21 mouse cellular contexts compared by ENCODE assay signal in the genomic region with DNA sequence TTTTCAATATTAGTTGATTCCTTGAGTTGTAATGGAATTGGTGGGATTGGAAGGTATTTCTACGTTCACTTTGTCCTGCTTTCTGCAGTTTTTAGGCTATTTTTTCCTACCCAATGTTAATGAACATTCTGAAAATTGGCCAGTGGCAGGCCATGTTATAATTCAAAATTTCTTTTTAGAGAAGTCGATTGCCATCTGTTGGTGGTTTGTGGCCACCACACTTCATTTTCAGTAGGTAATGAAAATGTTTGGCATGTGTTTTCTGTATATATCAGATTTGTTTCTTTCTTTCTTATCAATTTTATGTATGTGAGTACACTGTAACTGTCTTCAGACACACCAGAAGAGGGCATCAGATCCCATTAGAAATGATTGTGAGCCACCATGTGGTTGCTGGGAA.
A peak's percentile ranks its signal among the peaks of the same experiment; 100 is the strongest.
DNase-seq lines count a peak whose midpoint lies in the region; ATAC-seq and TF ChIP-seq lines count a peak whose summit lies in the region.
"Had no signal": no experiment of that assay in that cellular context is flagged by ENCODE, and none has a peak within 500 bp of the region (broad histone marks: within the 10 kb centered on the region; RNA-seq: fewer than 3 reads in every experiment).

No protein-coding gene starts in this region.

- no peak overlapping the region for H3K27ac ChIP-seq in layer of hippocampus, adult 2 months
- no peak overlapping the region for H3K27ac ChIP-seq in CH12.LX (ENCODE audit: insufficient read depth, low read depth)
- H3K27ac ChIP-seq: forebrain, embryonic 10.5 days; liver, embryonic 13.5 days; lung, embryonic 15.5 days; midbrain, embryonic 15.5 days; neural tube, embryonic 15.5 days had no signal

- TF ChIP-seq CTCF in layer of hippocampus, adult 2 months (conservative IDR thresholded peaks at IDR 0.05), result peak; percentile 66
- peak in 1 of 2 experiments; percentile 60; a peak in 2 of 4 replicates for TF ChIP-seq CTCF in CH12.LX (conservative IDR thresholded peaks at IDR 0.05 in 1 of 2, IDR thresholded peaks at IDR 0.05 in 1 of 2; ENCODE audit: low read depth in 2 of 2, low read length in 2 of 2)

- no peaks in the 10 kb centered on the region for H3K27me3 ChIP-seq in CH12.LX (replicated peaks)
- H3K27me3 ChIP-seq: liver, embryonic 13.5 days; lung, embryonic 15.5 days; midbrain, embryonic 15.5 days; neural tube, embryonic 15.5 days had no signal

- in situ Hi-C loops in CH12.LX (cut with MboI; ENCODE audit: low pct_ligation_motif_present, low pct_unique_long_range_greater_than_20kb, low sequenced_read_pairs), result no loop called here

- H3K4me1 ChIP-seq in CH12.LX (ENCODE audit: control insufficient read depth in 1 of 2, insufficient read depth in 2 of 2), result no peaks in the 10 kb centered on the region; a peak in 1 of 4 replicates
- H3K4me1 ChIP-seq: liver, embryonic 13.5 days; lung, embryonic 15.5 days had no signal

- no peak overlapping the region for H3K4me2 ChIP-seq in CH12.LX (ENCODE audit: insufficient read depth, low read depth, poor library complexity, severe bottlenecking)
- H3K4me2 ChIP-seq: heart, embryonic 11.5 days; liver, embryonic 13.5 days; lung, embryonic 15.5 days; midbrain, embryonic 15.5 days; neural tube, embryonic 15.5 days had no signal

- DNase-seq in CD4-positive, CD25-positive, alpha-beta regulatory T cell, adult 2 months (ENCODE audit: low read depth, low spot score), result peak; percentile 53
- no peak for DNase-seq in layer of hippocampus, adult 2 months (ENCODE audit: low spot score in 2 of 2)
- no peak for DNase-seq in layer of hippocampus, adult 11-12 months (ENCODE audit: low spot score)
- no peak for DNase-seq in CH12.LX (ENCODE audit: extremely low read depth)
- DNase-seq in naive thymus-derived CD4-positive, alpha-beta T cell, adult 2 months (ENCODE audit: low read depth), result peak; percentile 50
- DNase-seq in layer of hippocampus, adult 8-10 months (ENCODE audit: low spot score in 2 of 2), result no peak
- no peak for DNase-seq in embryo, embryonic 10 days (ENCODE audit: low spot score)
- DNase-seq: cerebellum, adult 11 months; cerebellum, adult 9-11 months; kidney, adult 2 months; kidney, postnatal 14 days; liver, embryonic 13.5 days; lung, postnatal 36 days; right cerebral cortex, adult 18-20 months; right cerebral cortex, postnatal 4 days had no signal

- ATAC-seq in CD4-positive, CD25-positive, alpha-beta regulatory T cell, adult 4 months, result no peak
- ATAC-seq: midbrain, embryonic 15.5 days had no signal

- H3K79me2 ChIP-seq in CH12.LX (replicated peaks; ENCODE audit: control insufficient read depth, extremely low read depth, insufficient read depth, poor library complexity, severe bottlenecking), result no peaks in the 10 kb centered on the region

- H3K9me3 ChIP-seq in CH12.LX (replicated peaks; ENCODE audit: low read length), result no peaks in the 10 kb centered on the region
- H3K9me3 ChIP-seq: liver, embryonic 13.5 days had no signal

- H3K9ac ChIP-seq in CH12.LX (ENCODE audit: insufficient read depth, low read depth), result no peak overlapping the region
- H3K9ac ChIP-seq: liver, embryonic 13.5 days; lung, embryonic 15.5 days; midbrain, embryonic 15.5 days; neural tube, embryonic 15.5 days had no signal

- no peak for TF ChIP-seq EP300 in CH12.LX (IDR thresholded peaks at IDR 0.05; ENCODE audit: low read length)

- H3K36me3 ChIP-seq in CH12.LX (replicated peaks in 1 of 2; ENCODE audit: control insufficient read depth in 1 of 2, insufficient read depth in 1 of 2, low read length in 1 of 2), result peaks cover 0 to 5% of the 10 kb centered on the region in 2 experiments
- H3K36me3 ChIP-seq: liver, embryonic 13.5 days; lung, embryonic 15.5 days; midbrain, embryonic 15.5 days; neural tube, embryonic 15.5 days had no signal

- H3K4me3 ChIP-seq in layer of hippocampus, adult 2 months, result no peak overlapping the region
- no peak overlapping the region for H3K4me3 ChIP-seq in CH12.LX (replicated peaks in 1 of 3; ENCODE audit: low read depth in 2 of 3, low read length in 2 of 3, poor library complexity in 1 of 3)
- H3K4me3 ChIP-seq: forebrain, embryonic 10.5 days; liver, embryonic 13.5 days; lung, embryonic 15.5 days; midbrain, embryonic 15.5 days; neural tube, embryonic 15.5 days had no signal

- TF ChIP-seq POLR2A in CH12.LX (IDR thresholded peaks at IDR 0.05; ENCODE audit: low read depth, low read length), result no peak

- peak; percentile 49 for TF ChIP-seq RAD21 in CH12.LX (IDR thresholded peaks at IDR 0.05; ENCODE audit: low read depth, low read length)

- dilution Hi-C loops in CH12.LX (cut with MboI; ENCODE audit: extremely low pct_ligation_motif_present, extremely low pct_unique_long_range_greater_than_20kb, low sequenced_read_pairs), result no loop called here

TF ChIP-seq in CH12.LX, 34 proteins besides CTCF, POLR2A, EP300 and RAD21:
- TF ChIP-seq IRF4 (IDR thresholded peaks at IDR 0.05; ENCODE audit: low read depth, low read length), result no peak
- no peak for TF ChIP-seq ZNF384 (IDR thresholded peaks at IDR 0.05; ENCODE audit: low read depth, low read length)
- no peak for TF ChIP-seq ZKSCAN1 (IDR thresholded peaks at IDR 0.05; ENCODE audit: borderline replicate concordance, low read depth, low read length)
- peak; percentile 41 for TF ChIP-seq SMC3 (IDR thresholded peaks at IDR 0.05; ENCODE audit: low read depth, low read length)
- TF ChIP-seq MAFK (IDR thresholded peaks at IDR 0.05; ENCODE audit: insufficient replicate concordance, low read length), result no peak
- no peak for TF ChIP-seq UBTF (IDR thresholded peaks at IDR 0.05; ENCODE audit: low read depth, low read length)
- no peak for TF ChIP-seq JUN (IDR thresholded peaks at IDR 0.05; ENCODE audit: insufficient read depth, low read depth, low read length)
- no peak for TF ChIP-seq CHD2 (IDR thresholded peaks at IDR 0.05; ENCODE audit: low read length)
- TF ChIP-seq NELFE (IDR thresholded peaks at IDR 0.05; ENCODE audit: low read depth, low read length), result no peak
TF ChIP-seq in CH12.LX: peak in this region for 1.

Comparison
In these comparisons a context has a peak if more than half of its experiments do, and no peak if none do; other contexts are left out.
1. DNase-seq: peak in CD4-positive, CD25-positive, alpha-beta regulatory T cell, adult 2 months (single experiment) and naive thymus-derived CD4-positive, alpha-beta T cell, adult 2 months (single experiment); none in layer of hippocampus, adult 2 months (0 of 2), layer of hippocampus, adult 11-12 months (single experiment), CH12.LX (single experiment), layer of hippocampus, adult 8-10 months (0 of 2) and embryo, embryonic 10 days (single experiment).